In the genomic region with DNA sequence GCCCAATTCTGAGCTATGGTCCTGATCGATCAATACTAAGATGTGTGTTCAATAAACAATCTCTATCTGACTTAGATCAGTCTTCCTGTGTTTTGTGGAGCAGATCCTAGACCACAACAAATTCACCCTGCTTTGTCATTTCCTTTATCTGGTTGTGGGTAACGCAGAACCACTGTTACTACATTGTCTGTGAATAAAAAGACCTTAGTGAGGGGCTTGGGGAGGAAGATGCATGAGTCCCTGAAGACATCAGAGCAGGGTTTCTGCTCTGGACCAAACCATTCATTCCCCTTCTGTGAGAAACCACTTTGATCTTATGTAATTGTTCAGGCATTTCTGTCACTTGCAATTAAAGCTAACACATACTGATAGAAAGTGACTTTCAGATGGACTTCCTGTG, we compare ENCODE assay signal across 7 mouse cellular contexts.
"Had no signal": no experiment of that assay in that cellular context is flagged by ENCODE, and none has a peak within 500 bp of the region (broad histone marks: within the 10 kb centered on the region; RNA-seq: fewer than 3 reads in every experiment).

No protein-coding gene starts in this region.

- DNase-seq: kidney, adult 2 months; kidney, postnatal 25 days; left cerebral cortex, postnatal 4 days; lung, adult 18-20 months; thymus, adult 18-20 months; thymus, postnatal 14 days had no signal

- ATAC-seq: midbrain, embryonic 15.5 days had no signal
